Mouse (Mus musculus) activated CD4-positive, CD25-positive, alpha-beta regulatory T cell, adult 4 months (primary cell): ENCODE data around the gene Rpl27. TPM values are rescaled to one million over a fixed set of nuclear protein-coding genes. Genes with fewer than 3 reads are reported as not detected.
A peak's percentile ranks its signal among the peaks of the same experiment; 100 is the strongest.
"Not testable (repeated sequence)": the region's sequence is repeated elsewhere in the genome, so short reads cannot be mapped to it uniquely, and the experiment has no call there.

Experiments used
- ATAC-seq: one replicate; pipeline ENCODE4 v1.8.0; 2017
- polyA plus RNA-seq, 2 experiments: library from polyadenylated mRNA; unstranded; fragments of 100-300 nt; shearing (Covaris generic); gene quantifications; one replicate each; pipeline ENCODE4 v1.2.1; 2017

The Rpl27 gene
- polyA plus RNA-seq, 2 experiments from 2014 or later, result 581 to 812 TPM

DNA sequence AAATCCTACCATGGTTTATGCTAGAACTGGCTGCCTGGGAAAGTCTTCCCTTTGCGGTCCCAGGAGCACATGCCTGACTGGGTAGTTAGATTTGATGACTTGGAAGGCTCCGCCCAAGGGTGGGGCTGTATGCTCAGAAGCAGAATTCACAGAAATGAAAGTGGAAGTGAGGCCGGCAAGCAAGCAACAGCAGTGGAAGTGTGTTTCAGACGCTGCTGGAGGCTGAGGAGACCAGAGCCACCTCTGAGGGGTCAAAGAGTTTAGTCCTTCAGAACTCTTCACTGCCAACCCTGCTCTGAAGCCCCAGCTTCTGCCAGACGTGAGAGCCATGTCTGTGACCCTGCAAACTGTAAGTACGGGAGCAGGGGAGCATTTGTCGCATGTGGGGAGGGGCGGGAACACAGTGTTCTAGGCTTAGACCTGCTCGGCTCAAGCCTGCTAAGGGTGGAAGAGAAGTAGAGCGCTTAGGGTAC is 6.2 kb downstream of the Rpl27 start, which contains the start of gene Ifi35:
Ifi35 (plus strand) TSS at position 134 of the 473 bp plus-strand sequence.
- peak; percentile 84 for ATAC-seq

DNA sequence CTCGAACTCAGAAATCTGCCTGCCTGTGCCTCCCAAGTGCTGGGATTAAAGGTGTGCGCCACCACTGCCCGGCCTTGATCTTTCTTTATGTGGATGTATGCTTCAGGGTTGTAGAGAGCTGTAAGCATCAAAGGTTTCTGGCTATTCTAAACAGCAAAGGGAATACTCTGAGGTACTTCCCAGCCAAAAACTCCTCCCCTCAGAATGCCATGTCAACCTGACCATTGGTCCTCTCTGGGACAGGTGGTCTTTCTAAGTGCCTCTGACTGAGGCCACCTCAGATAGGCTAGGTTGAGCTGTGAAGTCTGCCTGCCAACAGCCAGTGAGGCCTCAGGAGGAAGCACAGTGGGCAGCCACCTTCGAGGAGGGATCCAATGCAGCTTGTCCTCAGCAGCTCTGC is 6.8 kb downstream of the Rpl27 start:
- peak; percentile 6 for ATAC-seq

DNA sequence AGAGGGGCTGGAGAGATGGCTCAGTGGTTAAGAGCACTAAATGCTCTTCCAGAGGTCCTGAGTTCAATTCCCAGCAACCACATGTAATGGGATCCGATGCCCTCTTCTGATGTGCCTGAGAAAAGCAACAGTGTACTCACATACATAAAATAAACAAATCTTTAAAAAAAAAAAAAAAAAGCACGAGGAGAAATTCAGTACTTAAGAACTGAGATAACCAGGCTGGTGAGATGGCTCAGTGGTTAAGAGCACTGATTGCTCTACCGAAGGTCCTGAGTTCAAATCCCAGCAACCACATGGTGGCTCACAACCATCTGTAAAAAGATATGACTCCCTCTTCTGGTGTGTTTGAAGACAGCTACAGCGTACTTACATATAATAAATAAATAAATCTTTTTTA is 7.5 kb downstream of the Rpl27 start:
- not testable (repeated sequence) for ATAC-seq

DNA sequence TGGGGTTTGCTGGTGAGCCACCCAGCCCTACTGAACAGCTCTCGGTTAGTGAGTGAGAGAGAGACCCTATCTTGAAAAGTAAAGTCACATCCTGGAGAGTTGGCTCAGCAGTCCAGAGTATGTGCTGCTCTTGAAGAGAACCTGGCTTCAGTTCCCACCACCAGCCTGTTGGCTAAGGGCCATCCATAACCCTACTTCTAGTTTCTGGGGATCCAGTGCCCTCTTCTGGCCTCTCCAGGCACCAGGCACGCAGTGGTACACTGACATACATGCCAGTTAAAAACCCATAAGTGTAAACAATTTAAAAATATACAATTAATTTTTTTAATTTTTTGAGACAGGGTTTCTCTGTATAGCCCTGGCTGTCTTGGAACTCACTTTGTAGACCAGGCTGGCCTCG is 8.3 kb downstream of the Rpl27 start:
- ATAC-seq, result no peak

DNA sequence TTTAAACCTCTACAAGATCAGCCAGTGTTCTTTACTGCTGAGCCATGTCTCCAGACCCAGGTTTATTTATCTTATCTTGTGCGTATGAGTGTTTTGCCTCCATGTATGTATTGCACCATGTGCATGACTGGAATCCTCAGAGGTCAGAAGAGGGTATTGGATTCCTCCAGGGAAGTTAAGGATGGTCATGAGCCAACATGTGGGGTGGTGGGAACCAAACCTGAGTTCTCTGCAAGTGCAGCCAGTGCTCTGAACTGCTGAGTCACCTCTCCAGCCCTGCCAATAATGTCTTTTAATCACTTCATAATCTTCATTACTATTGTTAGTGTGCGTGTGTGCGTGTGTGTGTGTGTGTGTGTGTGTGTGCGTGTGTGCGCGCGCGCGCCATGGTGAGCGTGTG is 9.4 kb downstream of the Rpl27 start:
- no peak for ATAC-seq

DNA sequence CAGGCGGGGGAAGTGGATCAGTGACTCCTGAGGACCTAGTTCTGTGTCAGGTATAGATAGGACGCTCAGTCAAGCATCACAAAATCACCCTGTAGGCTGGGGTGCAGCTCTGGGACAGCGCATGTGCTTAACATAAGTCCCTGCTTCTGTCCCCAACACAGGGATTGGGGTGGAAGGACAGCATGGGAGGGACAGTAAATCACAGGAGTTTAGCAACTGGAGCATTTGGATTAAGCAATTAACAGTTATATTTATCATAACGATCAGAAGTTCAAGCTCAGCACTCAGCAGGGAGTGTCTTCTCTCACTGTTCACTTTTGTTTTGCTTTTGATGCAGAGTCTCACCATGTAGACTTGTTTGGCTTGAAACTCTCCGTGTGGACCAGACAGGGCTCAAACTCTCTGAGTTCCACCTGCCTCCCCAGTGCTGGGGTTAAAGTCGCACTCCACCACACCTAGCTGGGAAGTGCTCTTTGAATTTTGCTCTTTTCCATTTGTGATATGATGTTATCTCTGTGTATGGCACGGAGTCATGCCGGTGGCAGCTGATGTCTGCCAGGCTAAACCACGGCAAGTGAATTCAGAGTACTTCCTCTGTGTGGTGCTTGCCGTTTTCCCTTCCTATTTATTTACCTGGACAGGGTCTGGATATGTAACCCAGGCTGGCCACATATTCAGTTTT is 10.1 kb downstream of the Rpl27 start:
- ATAC-seq, result no peak

DNA sequence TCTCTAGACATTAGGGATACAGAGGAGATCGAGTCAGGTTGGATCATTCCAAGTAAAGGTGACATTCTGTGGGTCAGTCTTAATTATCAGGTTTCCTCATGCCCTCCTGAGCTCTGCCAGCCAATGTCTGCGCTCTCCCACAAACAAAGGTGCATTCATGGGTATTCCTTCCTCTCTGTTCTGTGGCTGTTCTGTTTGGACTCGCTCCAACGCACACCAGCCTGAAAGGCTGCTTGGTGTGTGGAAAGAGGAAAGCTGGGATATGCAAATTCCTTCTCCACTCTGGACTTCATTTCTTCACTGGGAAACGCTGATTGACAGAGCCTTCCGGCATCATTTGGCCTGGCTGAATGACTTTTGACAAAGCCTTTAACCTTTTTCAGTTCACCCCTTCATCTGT is 12.6 kb downstream of the Rpl27 start:
- ATAC-seq, result no peak

DNA sequence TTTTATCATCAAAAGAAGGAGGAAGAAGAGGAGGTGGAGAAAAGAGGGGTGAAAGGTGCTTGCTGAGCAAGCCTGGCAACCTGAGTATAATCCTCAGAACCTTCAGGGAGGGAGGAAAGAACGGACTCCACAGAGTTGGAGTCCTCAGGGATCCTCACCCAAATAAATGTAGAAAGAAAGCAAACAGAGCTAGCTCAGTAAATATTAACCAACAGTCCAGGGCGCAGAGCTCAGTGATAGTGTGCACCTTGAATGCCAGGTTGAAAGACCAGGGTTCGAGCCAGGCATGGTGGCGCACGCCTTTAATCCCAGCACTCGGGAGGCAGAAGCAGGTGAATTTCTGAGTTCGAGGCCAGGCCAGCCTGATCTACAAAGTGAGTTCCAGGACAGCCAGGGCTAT is 13.5 kb downstream of the Rpl27 start:
- ATAC-seq, result no peak

DNA sequence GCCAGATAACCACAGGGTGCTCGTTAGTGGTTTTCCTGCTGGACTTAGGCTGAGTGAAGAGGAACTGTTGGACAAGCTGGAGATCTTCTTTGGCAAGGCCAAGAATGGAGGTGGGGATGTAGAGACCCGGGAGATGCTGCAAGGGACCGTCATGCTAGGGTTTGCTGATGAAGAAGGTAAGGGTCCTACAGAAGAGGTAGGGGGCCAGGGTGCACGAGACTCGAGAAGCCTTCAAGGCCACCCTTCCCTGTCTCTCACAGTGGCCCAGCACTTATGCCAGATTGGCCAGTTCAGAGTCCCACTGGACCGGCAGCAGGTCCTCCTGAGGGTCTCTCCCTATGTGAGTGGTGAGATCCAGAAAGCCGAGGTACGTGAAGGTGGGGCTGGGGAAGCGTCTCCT is 15.5 kb downstream of the Rpl27 start:
- no peak for ATAC-seq

DNA sequence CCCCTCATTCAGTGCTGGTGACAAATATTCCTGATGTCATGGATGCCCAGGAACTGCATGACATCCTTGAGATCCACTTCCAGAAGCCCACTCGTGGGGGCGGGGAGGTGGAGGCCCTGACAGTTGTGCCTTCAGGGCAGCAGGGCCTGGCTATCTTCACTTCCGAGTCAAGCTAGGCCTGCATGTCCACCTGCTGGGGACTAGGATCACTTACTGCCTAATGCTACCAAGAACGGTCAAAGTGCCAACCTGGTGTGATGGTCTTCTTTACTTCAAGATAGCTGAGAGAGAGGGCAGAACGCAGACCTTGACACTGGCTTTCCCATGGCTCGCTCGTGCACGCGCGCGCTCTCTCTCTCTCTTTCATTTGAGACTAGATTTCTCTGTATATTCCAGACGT is 16.1 kb downstream of the Rpl27 start:
- no peak for ATAC-seq

DNA sequence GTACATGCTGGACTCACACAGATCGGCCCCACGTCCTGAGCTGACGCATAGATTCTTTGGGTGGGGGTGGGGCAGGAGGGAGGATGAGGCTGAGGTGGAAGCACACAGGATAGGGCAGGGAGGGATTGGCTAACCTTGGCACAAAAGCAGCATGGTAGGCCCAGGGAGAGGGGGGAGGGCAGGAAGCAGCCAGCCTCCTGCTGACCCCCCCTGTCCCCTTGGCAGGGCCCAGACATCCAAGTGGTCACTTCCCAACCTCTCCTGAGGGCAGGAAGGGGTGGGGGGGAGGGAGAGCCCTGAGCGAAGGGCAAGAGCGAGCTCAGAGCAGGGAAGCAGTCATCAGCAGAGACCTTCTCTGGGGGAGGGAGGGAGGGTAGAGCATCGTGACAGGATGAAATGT is 17.6 kb downstream of the Rpl27 start:
- ATAC-seq, result no peak

DNA sequence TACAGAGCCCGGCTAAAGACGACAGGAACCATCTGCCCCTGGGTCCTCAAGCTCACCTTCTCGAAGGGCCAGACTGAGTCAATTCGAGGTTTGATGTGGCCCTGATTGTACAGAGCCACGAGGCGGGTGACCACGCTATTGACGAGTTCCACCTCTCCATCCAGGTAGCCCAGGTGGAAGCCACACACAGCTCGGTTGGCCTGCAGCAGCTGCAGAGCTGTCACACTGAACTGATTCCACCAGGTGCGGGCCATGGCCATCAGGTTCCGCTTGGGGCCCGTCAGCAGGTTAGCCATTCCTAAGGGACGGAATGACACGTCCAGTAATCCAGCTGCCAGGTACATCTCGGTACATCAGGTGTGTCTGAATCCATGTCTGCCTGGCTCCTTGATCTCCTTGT is 18.2 kb downstream of the Rpl27 start:
- no peak for ATAC-seq

DNA sequence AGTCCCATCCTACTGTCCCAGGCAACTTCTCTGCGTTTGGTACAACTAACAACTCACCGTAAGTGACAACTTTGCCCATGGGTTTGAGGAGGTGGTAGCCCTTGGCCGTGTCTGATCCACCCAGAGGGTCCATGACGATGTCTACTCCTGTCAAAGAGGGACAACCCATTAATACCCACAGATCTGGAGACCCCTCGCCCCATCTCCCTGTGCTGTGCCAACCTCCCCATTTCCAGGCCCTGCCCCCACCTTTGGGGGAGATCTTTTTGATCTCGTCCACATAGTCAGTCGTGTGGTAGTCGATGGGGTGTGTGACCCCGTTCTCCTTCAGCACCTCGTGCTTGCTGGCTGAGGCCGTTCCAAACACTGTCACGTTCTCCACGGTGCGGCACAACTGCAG is 20.0 kb downstream of the Rpl27 start:
- ATAC-seq, result no peak

DNA sequence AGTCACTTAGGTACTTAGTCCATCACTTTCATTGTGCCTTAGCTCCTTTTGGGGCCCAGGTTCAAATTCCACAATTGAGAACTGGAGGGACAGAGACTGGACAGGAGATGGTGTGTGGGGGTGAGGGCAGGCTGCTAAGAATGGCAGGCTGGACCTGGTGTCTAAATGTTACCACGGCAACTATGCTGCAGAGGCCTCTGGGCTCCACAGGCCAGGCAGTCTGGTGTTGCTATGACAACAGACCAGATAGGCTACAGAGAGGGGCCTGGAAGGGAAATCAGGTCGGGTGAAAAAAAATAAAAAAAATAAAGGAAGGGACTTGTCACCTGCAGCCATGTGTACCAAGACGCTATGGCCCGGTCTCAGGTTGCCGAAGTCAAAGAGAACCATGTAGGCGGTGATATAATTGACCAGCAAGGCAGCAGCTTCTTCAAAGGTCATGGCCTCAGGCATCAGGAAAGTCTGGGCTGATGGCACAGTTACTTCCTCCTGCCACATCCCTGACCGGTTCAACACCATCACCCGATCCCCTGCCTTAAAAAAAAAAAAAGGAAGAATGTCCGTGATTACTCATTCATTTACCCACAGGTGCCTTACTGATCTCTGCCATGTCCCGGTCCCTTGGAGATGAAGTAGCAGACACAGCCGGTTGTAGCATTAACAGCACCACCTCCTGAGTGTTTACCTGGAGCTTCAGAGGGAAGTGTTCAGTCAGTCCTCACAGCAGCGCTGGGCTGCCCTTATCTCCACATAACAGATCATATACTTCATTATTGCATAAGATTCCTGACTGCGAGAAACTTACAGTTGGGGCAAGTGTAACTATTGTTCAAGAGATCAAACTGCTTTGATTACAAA is 20.7 kb downstream of the Rpl27 start:
- no peak for ATAC-seq

DNA sequence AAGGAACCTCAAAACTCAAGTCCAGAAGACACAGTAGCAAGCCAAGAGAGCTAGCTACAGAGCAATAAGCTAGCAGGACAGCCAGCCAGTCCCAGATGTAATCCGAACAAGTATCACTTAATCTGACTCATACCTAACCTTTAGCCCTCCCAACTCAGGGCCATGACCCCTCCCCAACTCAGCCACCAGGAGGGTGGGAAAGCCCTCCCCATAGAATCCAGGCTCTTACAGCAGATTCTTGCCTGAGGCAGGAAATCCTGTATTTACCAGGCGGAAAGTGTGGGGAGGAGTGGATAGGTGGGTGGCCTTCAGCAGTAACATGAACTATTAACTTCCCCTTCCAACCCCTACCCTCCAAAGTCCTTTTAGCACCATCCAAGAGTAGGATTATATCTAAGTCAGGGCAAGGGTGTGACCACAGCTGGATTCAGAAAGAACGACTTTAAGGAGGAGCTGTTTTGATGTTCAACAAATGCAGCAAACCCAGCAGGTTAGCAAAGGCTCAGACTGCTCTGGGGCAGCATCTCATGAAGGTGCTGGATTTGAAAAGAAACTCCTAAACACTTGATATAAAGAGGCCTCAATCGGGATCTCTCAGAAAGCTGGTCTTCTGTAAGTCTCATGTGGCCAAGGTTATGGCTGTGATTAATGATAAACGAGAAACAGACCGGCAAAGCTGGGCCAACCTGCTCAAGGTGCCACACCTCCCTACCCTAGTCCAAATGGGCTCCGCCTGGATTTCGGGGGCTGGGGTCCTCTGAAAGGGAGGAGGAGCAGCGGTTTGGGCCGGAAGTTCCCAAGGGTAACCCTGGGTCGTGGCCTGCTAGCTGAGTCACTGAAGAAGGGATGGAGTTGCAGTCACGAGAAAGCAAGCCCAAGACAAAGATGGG is 22.4 kb downstream of the Rpl27 start, which contains the start of gene Rnd2:
Rnd2 (plus strand) TSS at position 789 of the 890 bp plus-strand sequence.
- no peak for ATAC-seq

DNA sequence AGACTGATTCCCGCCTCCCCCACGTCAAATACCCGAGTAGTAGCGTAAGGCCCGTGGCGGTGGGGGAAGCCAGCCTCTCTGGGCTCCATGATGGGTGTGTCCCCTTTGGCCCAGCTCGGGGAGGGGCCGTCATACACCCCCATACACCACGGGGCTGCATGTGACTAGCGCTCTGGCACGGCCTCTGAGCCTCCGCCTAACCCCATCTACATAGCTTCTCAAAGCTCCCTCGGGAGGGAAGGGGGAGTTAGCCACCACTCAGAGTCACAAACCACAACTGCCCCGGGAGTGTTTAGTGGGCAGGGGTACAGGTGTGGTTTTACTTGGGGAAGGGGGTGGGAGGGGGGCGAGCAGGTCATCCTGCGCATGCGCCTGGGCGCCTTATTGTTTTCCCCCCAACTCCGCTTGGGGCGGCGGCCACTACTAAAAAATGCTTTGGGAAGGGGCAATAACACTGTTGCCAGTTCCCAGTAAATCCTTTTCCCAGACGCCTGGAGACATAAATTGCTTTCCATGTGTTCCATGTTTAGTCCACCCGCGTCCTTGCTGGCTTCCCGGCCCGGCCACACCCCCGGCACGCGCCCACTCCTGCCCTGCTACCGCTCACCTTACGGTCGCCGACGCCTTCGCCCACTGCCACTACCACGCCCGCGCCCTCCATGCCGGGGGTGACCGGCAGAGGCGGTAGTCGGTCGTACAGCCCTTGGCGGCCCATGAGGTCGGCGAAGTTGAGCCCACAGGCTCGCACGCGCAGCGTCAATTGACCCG is 23.2 kb downstream of the Rpl27 start:
- ATAC-seq, result peak; percentile 34

DNA sequence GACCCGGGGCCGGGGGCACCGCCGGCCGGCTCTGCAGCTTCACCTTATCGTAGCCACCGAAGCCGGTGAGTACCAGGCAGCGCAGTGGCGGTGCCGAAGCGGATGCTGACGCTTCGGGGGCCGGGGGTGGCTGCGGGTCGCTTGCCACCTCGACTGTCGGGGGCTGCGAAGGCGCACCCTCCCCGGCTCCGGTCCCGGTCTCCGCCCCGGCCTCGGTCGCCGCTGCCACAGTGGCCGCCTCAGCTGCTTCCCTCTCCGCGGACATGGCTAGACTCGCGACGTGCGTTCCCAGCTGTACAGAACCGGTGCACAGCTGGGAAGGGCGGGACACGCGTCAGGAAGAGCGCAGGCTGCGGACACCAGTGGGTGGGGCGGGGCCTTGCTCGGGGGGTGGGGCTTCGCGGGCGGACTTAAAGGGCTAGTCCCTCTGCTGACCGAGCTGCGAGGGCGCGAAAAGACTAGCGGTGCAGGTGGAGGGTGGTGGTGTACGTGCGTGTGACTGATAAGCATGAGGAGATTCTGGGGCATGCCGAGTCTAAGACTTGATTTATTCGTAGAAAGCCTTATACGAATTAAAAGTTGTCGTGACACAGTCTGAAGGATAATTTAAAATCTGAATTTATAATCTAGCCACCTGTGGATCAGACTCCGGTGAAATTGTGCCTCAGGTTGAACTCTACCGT is 23.9 kb downstream of the Rpl27 start, which contains the start of gene Vat1:
Vat1 (minus strand) TSS at position 362 of the 683 bp plus-strand sequence.
- ATAC-seq, result peak; percentile 24

DNA sequence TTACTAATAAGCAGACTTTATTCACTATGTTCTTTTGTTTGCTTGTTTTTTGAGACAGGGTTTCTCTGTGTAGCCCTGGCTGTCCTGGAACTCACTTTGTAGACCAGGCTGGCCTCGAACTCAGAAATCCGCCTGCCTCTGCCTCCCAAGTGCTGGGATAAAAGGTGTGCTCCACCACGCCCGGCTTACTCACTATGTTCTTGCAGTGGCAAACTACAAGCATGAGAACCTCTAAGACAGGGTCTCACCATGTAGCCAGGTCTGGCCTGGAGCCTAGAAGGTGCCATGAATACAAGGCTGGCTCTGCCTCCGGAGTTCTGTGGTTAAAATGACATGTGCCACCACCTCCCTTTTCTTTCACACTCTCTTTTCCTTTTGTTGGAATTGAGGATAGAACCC is 24.5 kb downstream of the Rpl27 start:
- ATAC-seq, result not testable (repeated sequence)

DNA sequence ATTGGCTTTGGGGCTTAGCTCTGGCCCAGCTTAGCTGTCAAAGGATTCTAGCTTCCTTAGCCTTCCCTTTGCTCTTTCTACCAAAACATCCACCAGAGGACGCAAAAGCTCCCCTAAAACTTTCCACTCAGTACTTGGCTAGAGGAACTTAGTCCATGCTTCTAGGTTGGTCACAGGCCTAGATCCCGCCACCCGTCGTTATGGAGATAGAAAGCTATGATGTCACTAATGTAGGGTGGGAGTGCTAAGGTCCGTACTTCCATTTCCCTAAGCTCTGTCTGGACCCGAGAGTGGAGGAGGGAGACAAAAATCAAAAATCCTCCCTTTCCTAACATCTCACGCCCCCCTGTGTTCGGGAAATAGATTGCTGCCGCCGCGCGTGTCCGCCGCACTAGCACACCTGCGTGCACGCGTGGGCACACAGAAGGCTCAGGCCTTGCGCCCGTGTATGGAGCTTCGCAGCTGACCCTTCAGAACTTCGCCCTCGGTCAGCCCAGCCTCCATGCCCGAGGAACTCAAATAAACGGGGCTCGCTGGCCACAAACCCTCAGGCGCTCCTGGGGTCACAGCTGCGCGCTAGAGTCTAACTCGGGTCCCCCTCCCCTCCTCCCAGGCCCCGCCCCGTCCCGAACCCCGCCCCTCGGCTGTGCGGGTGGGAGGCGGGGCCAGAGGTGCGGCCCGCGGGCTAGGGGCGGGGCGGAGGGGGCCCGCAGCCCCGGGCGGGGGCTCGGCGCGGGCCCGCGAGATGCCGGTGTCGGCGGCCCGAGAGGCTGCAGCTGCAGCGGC is 25.6 kb downstream of the Rpl27 start:
- ATAC-seq, result peak; percentile 53

DNA sequence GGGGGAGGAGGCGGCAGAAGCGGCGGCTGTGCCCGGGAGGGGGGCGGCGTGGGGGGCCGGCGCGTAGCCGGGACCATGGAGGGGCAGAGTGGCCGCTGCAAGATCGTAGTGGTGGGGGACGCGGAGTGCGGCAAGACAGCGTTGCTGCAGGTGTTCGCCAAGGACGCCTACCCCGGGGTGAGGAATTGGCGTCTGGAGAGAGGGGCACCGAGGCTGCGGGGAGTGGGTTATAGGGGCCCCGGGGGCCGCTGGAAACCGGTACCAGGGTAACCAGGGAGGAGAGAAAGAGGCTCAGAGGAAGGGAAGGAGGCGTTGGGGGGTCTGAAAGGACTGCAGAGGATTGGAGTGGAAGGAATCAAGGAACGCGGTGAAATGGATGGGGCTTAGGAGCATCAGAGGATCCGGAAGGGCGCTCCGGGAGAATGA is 26.2 kb downstream of the Rpl27 start:
- no peak for ATAC-seq
